Comparison of ENCODE assay signal across 16 mouse cellular contexts in genomic region chr5:106448798-106449125, GRCm38 (mm10). TPM values are rescaled to one million over a fixed set of nuclear protein-coding genes. Genes with fewer than 3 reads are reported as not detected.
A peak's percentile ranks its signal among the peaks of the same experiment; 100 is the strongest.
DNase-seq lines count a peak whose midpoint lies in the region; ATAC-seq and TF ChIP-seq lines count a peak whose summit lies in the region.
"Had no signal": no experiment of that assay in that cellular context is flagged by ENCODE, and none has a peak within 500 bp of the region (broad histone marks: within the 10 kb centered on the region; RNA-seq: fewer than 3 reads in every experiment).

No protein-coding gene starts in this region.

- no peak overlapping the region for H3K4me3 ChIP-seq in forebrain, embryonic 11.5 days (ENCODE audit: low read depth, low read length)
- no peak overlapping the region for H3K4me3 ChIP-seq in forebrain, embryonic 16.5 days (replicated peaks; ENCODE audit: low read length)
- H3K4me3 ChIP-seq in neural tube, embryonic 15.5 days (replicated peaks), result no peak overlapping the region
- no peak overlapping the region for H3K4me3 ChIP-seq in forebrain, embryonic 13.5 days
- H3K4me3 ChIP-seq in stomach, postnatal 0 days (ENCODE audit: low read depth, low read length), result no peak overlapping the region
- H3K4me3 ChIP-seq: limb, embryonic 12.5 days; megakaryocyte, embryonic 14.5 days had no signal

- H3K27me3 ChIP-seq in forebrain, embryonic 11.5 days (ENCODE audit: control insufficient read depth, insufficient read depth, low read length), result peaks cover 79% of the 10 kb centered on the region
- peaks cover 78% of the 10 kb centered on the region for H3K27me3 ChIP-seq in forebrain, embryonic 16.5 days (replicated peaks; ENCODE audit: control insufficient read depth, insufficient read depth, low read length)
- peaks cover 87% of the 10 kb centered on the region for H3K27me3 ChIP-seq in neural tube, embryonic 15.5 days (replicated peaks)
- H3K27me3 ChIP-seq in forebrain, embryonic 13.5 days, result peaks cover 95% of the 10 kb centered on the region
- H3K27me3 ChIP-seq in stomach, postnatal 0 days (ENCODE audit: control insufficient read depth, insufficient read depth, low read length), result peaks cover 30% of the 10 kb centered on the region; the same call in 1 of the 2 replicates

- no peaks in the 10 kb centered on the region for H3K36me3 ChIP-seq in forebrain, embryonic 11.5 days (ENCODE audit: control insufficient read depth, insufficient read depth, low read length)
- no peaks in the 10 kb centered on the region for H3K36me3 ChIP-seq in forebrain, embryonic 16.5 days (ENCODE audit: control insufficient read depth, insufficient read depth)
- H3K36me3 ChIP-seq in neural tube, embryonic 15.5 days, result no peaks in the 10 kb centered on the region
- no peaks in the 10 kb centered on the region for H3K36me3 ChIP-seq in forebrain, embryonic 13.5 days (ENCODE audit: poor library complexity, severe bottlenecking)
- no peaks in the 10 kb centered on the region for H3K36me3 ChIP-seq in stomach, postnatal 0 days (ENCODE audit: control insufficient read depth, insufficient read depth, low read length)
- H3K36me3 ChIP-seq: embryonic facial prominence, embryonic 13.5 days; limb, embryonic 12.5 days had no signal

- no peak for TF ChIP-seq EP300 in stomach, postnatal 0 days (optimal IDR thresholded peaks at IDR 0.05)

- no peak overlapping the region for H3K9ac ChIP-seq in forebrain, embryonic 11.5 days (ENCODE audit: low read length)
- no peak overlapping the region for H3K9ac ChIP-seq in forebrain, embryonic 16.5 days (replicated peaks; ENCODE audit: low read depth, low read length)
- H3K9ac ChIP-seq in neural tube, embryonic 15.5 days (replicated peaks), result no peak overlapping the region
- H3K9ac ChIP-seq in forebrain, embryonic 13.5 days, result no peak overlapping the region
- H3K9ac ChIP-seq in stomach, postnatal 0 days (ENCODE audit: low read length), result no peak overlapping the region
- H3K9ac ChIP-seq: embryonic facial prominence, embryonic 13.5 days; limb, embryonic 12.5 days had no signal

- 0% methylated on average over 6 of the region's 6 CpGs for WGBS in forebrain, embryonic 11.5 days
- WGBS in forebrain, embryonic 16.5 days, result 0% methylated on average over 6 of the region's 6 CpGs
- WGBS in neural tube, embryonic 15.5 days, result under 1% methylated on average over 6 of the region's 6 CpGs
- under 1% methylated on average over 6 of the region's 6 CpGs for WGBS in forebrain, embryonic 13.5 days
- WGBS in stomach, postnatal 0 days, result 4% methylated on average over 6 of the region's 6 CpGs

- no peak for TF ChIP-seq CTCF in stomach, postnatal 0 days (IDR thresholded peaks at IDR 0.05; ENCODE audit: low read depth)

- H3K27ac ChIP-seq in forebrain, embryonic 11.5 days (ENCODE audit: low read depth, low read length), result no peak overlapping the region
- no peak overlapping the region for H3K27ac ChIP-seq in forebrain, embryonic 16.5 days (ENCODE audit: low read length)
- no peak overlapping the region for H3K27ac ChIP-seq in neural tube, embryonic 15.5 days (replicated peaks)
- H3K27ac ChIP-seq in forebrain, embryonic 13.5 days, result no peak overlapping the region
- no peak overlapping the region for H3K27ac ChIP-seq in stomach, postnatal 0 days (replicated peaks)
- H3K27ac ChIP-seq: embryonic facial prominence, embryonic 13.5 days; limb, embryonic 12.5 days had no signal

- 0 out of 2 replicates have a peak overlapping the region, but pooled peaks have one; percentile 2 for H3K4me2 ChIP-seq in forebrain, embryonic 11.5 days (ENCODE audit: low read depth, low read length, severe bottlenecking)
- no peak overlapping the region for H3K4me2 ChIP-seq in forebrain, embryonic 16.5 days (ENCODE audit: low read length)
- no peak overlapping the region for H3K4me2 ChIP-seq in neural tube, embryonic 15.5 days
- H3K4me2 ChIP-seq in forebrain, embryonic 13.5 days, result peak overlapping the region; percentile 35
- no peak overlapping the region for H3K4me2 ChIP-seq in stomach, postnatal 0 days (replicated peaks; ENCODE audit: low read depth)
- H3K4me2 ChIP-seq: limb, embryonic 12.5 days had no signal

- H3K4me1 ChIP-seq in forebrain, embryonic 11.5 days (replicated peaks; ENCODE audit: control insufficient read depth, insufficient read depth, low read length), result peaks cover 12% of the 10 kb centered on the region; the same call in 1 of the 2 replicates
- peaks cover 7% of the 10 kb centered on the region for H3K4me1 ChIP-seq in forebrain, embryonic 16.5 days (replicated peaks; ENCODE audit: control insufficient read depth, insufficient read depth, low read length)
- H3K4me1 ChIP-seq in neural tube, embryonic 15.5 days, result peaks cover 16% of the 10 kb centered on the region
- peaks cover 25% of the 10 kb centered on the region for H3K4me1 ChIP-seq in forebrain, embryonic 13.5 days
- 0 out of 2 replicates have a peak, but pooled peaks cover 2% of the 10 kb centered on the region for H3K4me1 ChIP-seq in stomach, postnatal 0 days (replicated peaks; ENCODE audit: control insufficient read depth, insufficient read depth)

- no peak for ATAC-seq in forebrain, embryonic 11.5 days (replicated peaks; ENCODE audit: low FRiP score)
- no peak for ATAC-seq in forebrain, embryonic 16.5 days
- no peak for ATAC-seq in neural tube, embryonic 15.5 days (ENCODE audit: low FRiP score)
- ATAC-seq in forebrain, embryonic 13.5 days, result no peak
- 0 out of 2 replicates have a peak, but pooled peaks have one; percentile 21 for ATAC-seq in stomach, postnatal 0 days (ENCODE audit: low FRiP score, low TSS enrichment)
- ATAC-seq: CD4-positive, CD25-positive, alpha-beta regulatory T cell, adult 4 months had no signal

- no peaks in the 10 kb centered on the region for H3K9me3 ChIP-seq in forebrain, embryonic 11.5 days (ENCODE audit: control insufficient read depth, low read length)
- no peaks in the 10 kb centered on the region for H3K9me3 ChIP-seq in forebrain, embryonic 16.5 days (ENCODE audit: control insufficient read depth, low read length)
- H3K9me3 ChIP-seq in neural tube, embryonic 15.5 days (replicated peaks), result no peaks in the 10 kb centered on the region
- H3K9me3 ChIP-seq in forebrain, embryonic 13.5 days (replicated peaks), result no peaks in the 10 kb centered on the region
- H3K9me3 ChIP-seq in stomach, postnatal 0 days (ENCODE audit: control insufficient read depth, low read length), result no peaks in the 10 kb centered on the region
- H3K9me3 ChIP-seq: embryonic facial prominence, embryonic 13.5 days; limb, embryonic 12.5 days; megakaryocyte, embryonic 14.5 days had no signal

- DNase-seq in forebrain, embryonic 11.5 days (ENCODE audit: low spot score), result peak; percentile 57
- peak; percentile 55 for DNase-seq in neural tube, embryonic 10.5 days (ENCODE audit: extremely low spot score, low spot score)
- peak; percentile 32 for DNase-seq in stomach, postnatal 0 days (ENCODE audit: low spot score)
- DNase-seq in ovary, postnatal 14 days (ENCODE audit: low spot score), result no peak
- DNase-seq in kidney, postnatal 25 days, result no peak
- DNase-seq: adrenal gland, adult 2 months; kidney, adult 18-20 months; right cerebral cortex, adult 18-20 months had no signal

RNA-seq across cellular contexts. Expression of gene Barhl2, which starts 9.2 kb away (rescaled TPM):
- polyA plus RNA-seq in forebrain, embryonic 11.5 days (2014; fragmentation: Nextera tagmentation; extraction: Ambion mirVana), result 7.0 and 7.9 TPM in 2 replicates
- polyA plus RNA-seq in forebrain, embryonic 16.5 days (2015; fragmentation: Nextera tagmentation; extraction: Ambion mirVana), result 0.47 and 1.6 TPM in 2 replicates
- polyA plus RNA-seq in neural tube, embryonic 15.5 days (2015; fragmentation: Nextera tagmentation; extraction: Ambion mirVana), result 1.5 and 1.8 TPM in 2 replicates
- 1.8 and 5.5 TPM in 2 replicates for polyA plus RNA-seq in forebrain, embryonic 13.5 days (2015; fragmentation: Nextera tagmentation; extraction: Ambion mirVana)
- not detected in 2 replicates for polyA plus RNA-seq in stomach, postnatal 0 days (2015; fragmentation: Nextera tagmentation; extraction: Ambion mirVana)
- polyA plus RNA-seq: adrenal gland, adult 2 months; CD4-positive, CD25-positive, alpha-beta regulatory T cell, adult 4 months; embryonic facial prominence, embryonic 13.5 days; gonadal fat pad, adult 2 months; limb, embryonic 12.5 days had no signal

Comparison
In these comparisons a context has a peak if more than half of its experiments do, and no peak if none do; other contexts are left out.
1. H3K4me2 ChIP-seq: peak in forebrain, embryonic 11.5 days (single experiment) and forebrain, embryonic 13.5 days (single experiment); none in forebrain, embryonic 16.5 days (single experiment), neural tube, embryonic 15.5 days (single experiment) and stomach, postnatal 0 days (single experiment).
2. DNase-seq: peak in forebrain, embryonic 11.5 days (single experiment), neural tube, embryonic 10.5 days (single experiment) and stomach, postnatal 0 days (single experiment); none in ovary, postnatal 14 days (single experiment) and kidney, postnatal 25 days (0 of 2).